Mouse (Mus musculus): Measurements from ENCODE around the gene Hnrnpul2.

GRCm38 (mm10) chr19:8872266-8872840 is 52.5 kb downstream of the Hnrnpul2 start:
- TF ChIP-seq CTCF (IDR thresholded peaks at IDR 0.05; ENCODE audit: extremely low read depth, insufficient read depth, low read length) (no peak), POLR2A (IDR thresholded peaks at IDR 0.05; ENCODE audit: extremely low read depth, insufficient read depth, low read length) (no peak)

Data from cortical plate, adult 2 months (tissue).